Mouse (Mus musculus) MEL (cell line): ENCODE data around the gene Gtf2i. TPM values are rescaled to one million over a fixed set of nuclear protein-coding genes. Genes with fewer than 3 reads are reported as not detected.

Source experiments
- DNase-seq: peaks from one replicate; pipeline ENCODE4 v3.0.0; 2011; ENCODE audit warnings: low read depth, low spot score
- H3K27ac ChIP-seq: 2 replicates; pipeline ENCODE4 v1.5.1; 2012; ENCODE audit warnings: low read depth, mild to moderate bottlenecking, control low read depth, low read length, moderate library complexity; ENCODE audit not compliant: control insufficient read depth
- H3K27me3 ChIP-seq, 2 experiments: fragments of 150-350 bp in 1 of 2; sonication (generic) in 1 of 2; 2 replicates each; pipeline ENCODE4 v1.6.1; 2012; ENCODE audit warnings: low read length in 2 of 2, mild to moderate bottlenecking in 2 of 2, improper control_type of control experiment in 1 of 2, moderate library complexity in 1 of 2; ENCODE audit not compliant: insufficient read depth in 2 of 2, control insufficient read depth in 1 of 2
- H3K36me3 ChIP-seq, 2 experiments: 2 replicates each; pipeline ENCODE4 v1.6.1; 2012 to 2014; ENCODE audit warnings: low read length in 2 of 2, improper control_type of control experiment in 1 of 2, inconsistent platforms in 1 of 2, mild to moderate bottlenecking in 1 of 2; ENCODE audit not compliant: insufficient read depth in 2 of 2, control insufficient read depth in 1 of 2
- H3K4me1 ChIP-seq, 2 experiments: fragments of 150-350 bp in 1 of 2; sonication (generic) in 1 of 2; 2 replicates each; pipeline ENCODE4 v1.6.1; 2012; ENCODE audit warnings: low read length in 2 of 2, improper control_type of control experiment in 1 of 2, mild to moderate bottlenecking in 1 of 2; ENCODE audit not compliant: insufficient read depth in 2 of 2, control insufficient read depth in 1 of 2
- H3K4me3 ChIP-seq, 2 experiments: fragments of 150-350 bp in 1 of 2; sonication (generic) in 1 of 2; 2 replicates each; pipeline ENCODE4 v1.5.1; 2012; ENCODE audit warnings: low read depth in 2 of 2, low read length in 2 of 2, mild to moderate bottlenecking in 2 of 2, moderate library complexity in 2 of 2, control low read depth in 1 of 2, improper control_type of control experiment in 1 of 2; ENCODE audit not compliant: control insufficient read depth in 1 of 2, insufficient read depth in 1 of 2
- H3K79me2 ChIP-seq: 2 replicates; pipeline ENCODE4 v1.6.1; 2012; ENCODE audit warnings: mild to moderate bottlenecking, low read length, moderate library complexity; ENCODE audit not compliant: control insufficient read depth, poor library complexity, insufficient read depth
- H3K9ac ChIP-seq: 2 replicates; pipeline ENCODE4 v1.6.1; 2012; ENCODE audit warnings: low read depth, mild to moderate bottlenecking, control low read depth, low read length, moderate library complexity; ENCODE audit not compliant: control insufficient read depth, poor library complexity, severe bottlenecking
- H3K9me3 ChIP-seq: fragments of 150-350 bp; sonication (generic); replicated peaks from 2 replicates; pipeline ENCODE4 v1.6.1; 2012; ENCODE audit warnings: mild to moderate bottlenecking, low read length, improper control_type of control experiment, moderate library complexity; ENCODE audit not compliant: insufficient read depth
- BHLHE40 ChIP-seq: IDR thresholded peaks from 2 replicates; pipeline ENCODE4 v1.6.1; 2012; ENCODE audit warnings: low read depth, mild to moderate bottlenecking, inconsistent platforms, low read length, improper control_type of control experiment, borderline replicate concordance
- CHD1 ChIP-seq: IDR thresholded peaks from 2 replicates; pipeline ENCODE4 v1.6.1; 2012; ENCODE audit warnings: low read depth, mild to moderate bottlenecking, inconsistent platforms, low read length, improper control_type of control experiment
- CTCF ChIP-seq, 3 experiments: IDR thresholded peaks in 2 of 3; conservative IDR thresholded peaks in 1 of 3; 2 replicates each; pipeline ENCODE4 v1.5.1; 2011 to 2012; ENCODE audit warnings: low read length in 3 of 3, low read depth in 2 of 3, mild to moderate bottlenecking in 2 of 3, improper control_type of control experiment in 1 of 3, inconsistent platforms in 1 of 3, mixed read lengths in 1 of 3, moderate library complexity in 1 of 3; ENCODE audit not compliant: control insufficient read depth in 1 of 3, insufficient read depth in 1 of 3, poor library complexity in 1 of 3, severe bottlenecking in 1 of 3
- E2F4 ChIP-seq: IDR thresholded peaks from 2 replicates; pipeline ENCODE4 v1.6.1; 2011; ENCODE audit warnings: low read depth, low read length, improper control_type of control experiment, borderline replicate concordance
- ELF1 ChIP-seq: IDR thresholded peaks from 2 replicates; pipeline ENCODE4 v1.6.1; 2014; ENCODE audit warnings: low read depth, mild to moderate bottlenecking, inconsistent platforms, low read length, improper control_type of control experiment, moderate library complexity
- EP300 ChIP-seq, 2 experiments: IDR thresholded peaks; 2 replicates each; pipeline ENCODE4 v1.6.1; 2011; ENCODE audit warnings: improper control_type of control experiment in 2 of 2, low read length in 2 of 2, low read depth in 1 of 2, mild to moderate bottlenecking in 1 of 2
- ETS1 ChIP-seq: IDR thresholded peaks from 2 replicates; pipeline ENCODE4 v1.6.1; 2012; ENCODE audit warnings: low read depth, mild to moderate bottlenecking, inconsistent platforms, low read length, improper control_type of control experiment, moderate library complexity
- GABPA ChIP-seq: IDR thresholded peaks from 2 replicates; pipeline ENCODE4 v1.6.1; 2012; ENCODE audit warnings: low read depth, mild to moderate bottlenecking, inconsistent platforms, low read length, improper control_type of control experiment, moderate library complexity
- GATA1 ChIP-seq: IDR thresholded peaks from 2 replicates; pipeline ENCODE4 v1.6.1; 2011; ENCODE audit warnings: low read depth, low read length, improper control_type of control experiment
- JUND ChIP-seq: IDR thresholded peaks from 2 replicates; pipeline ENCODE4 v1.6.1; 2011; ENCODE audit warnings: low read depth, mild to moderate bottlenecking, improper control_type of control experiment, low read length
- MAX ChIP-seq: IDR thresholded peaks from 2 replicates; pipeline ENCODE4 v1.6.1; 2011; ENCODE audit warnings: low read length, improper control_type of control experiment
- MAZ ChIP-seq: IDR thresholded peaks from 2 replicates; pipeline ENCODE4 v1.6.1; 2012; ENCODE audit warnings: low read depth, mild to moderate bottlenecking, inconsistent platforms, low read length, improper control_type of control experiment
- MEF2A ChIP-seq: IDR thresholded peaks from 2 replicates; pipeline ENCODE4 v1.6.1; 2014; ENCODE audit warnings: low read depth, mild to moderate bottlenecking, inconsistent platforms, low read length, improper control_type of control experiment; ENCODE audit not compliant: poor library complexity, insufficient replicate concordance, severe bottlenecking; ENCODE audit errors: extremely low read depth
- MXI1 ChIP-seq: IDR thresholded peaks from 2 replicates; pipeline ENCODE4 v1.6.1; 2011; ENCODE audit warnings: mild to moderate bottlenecking, low read depth, low read length, improper control_type of control experiment
- MYB ChIP-seq: IDR thresholded peaks from 2 replicates; pipeline ENCODE4 v1.6.1; 2011; ENCODE audit warnings: mild to moderate bottlenecking, low read depth, low read length, improper control_type of control experiment
- NRF1 ChIP-seq: IDR thresholded peaks from 2 replicates; pipeline ENCODE4 v1.6.1; 2014; ENCODE audit warnings: low read depth, mild to moderate bottlenecking, inconsistent platforms, low read length, improper control_type of control experiment, moderate library complexity; ENCODE audit not compliant: poor library complexity, insufficient read depth, severe bottlenecking
- POLR2A ChIP-seq, 2 experiments: IDR thresholded peaks; 2 replicates each; pipeline ENCODE4 v1.6.1; 2011 to 2012; ENCODE audit warnings: low read length in 2 of 2, mild to moderate bottlenecking in 2 of 2, control low read depth in 1 of 2, improper control_type of control experiment in 1 of 2, low read depth in 1 of 2, moderate library complexity in 1 of 2; ENCODE audit not compliant: control insufficient read depth in 1 of 2, insufficient read depth in 1 of 2, poor library complexity in 1 of 2
- POLR2AphosphoS2 ChIP-seq: IDR thresholded peaks from 2 replicates; pipeline ENCODE4 v1.6.1; 2011; ENCODE audit warnings: low read length, improper control_type of control experiment
- POLR2AphosphoS5 ChIP-seq: IDR thresholded peaks from 2 replicates; pipeline ENCODE4 v1.6.1; 2012; ENCODE audit warnings: low read depth, borderline replicate concordance, mild to moderate bottlenecking, inconsistent platforms, low read length, moderate library complexity, mixed read lengths
- RAD21 ChIP-seq: IDR thresholded peaks from 2 replicates; pipeline ENCODE4 v1.6.1; 2011; ENCODE audit warnings: mild to moderate bottlenecking, low read depth, low read length, improper control_type of control experiment
- RCOR1 ChIP-seq: IDR thresholded peaks from 2 replicates; pipeline ENCODE4 v1.6.1; 2012; ENCODE audit warnings: low read depth, mild to moderate bottlenecking, inconsistent platforms, low read length, improper control_type of control experiment
- SIN3A ChIP-seq: IDR thresholded peaks from 2 replicates; pipeline ENCODE4 v1.6.1; 2012; ENCODE audit warnings: low read length, improper control_type of control experiment, inconsistent platforms
- SMC3 ChIP-seq: IDR thresholded peaks from 2 replicates; pipeline ENCODE4 v1.6.1; 2011; ENCODE audit warnings: low read depth, low read length, improper control_type of control experiment
- TAL1 ChIP-seq: IDR thresholded peaks from 2 replicates; pipeline ENCODE4 v1.6.1; 2012; ENCODE audit warnings: mild to moderate bottlenecking, inconsistent platforms, low read length, moderate library complexity, mixed read lengths
- TBP ChIP-seq: IDR thresholded peaks from 2 replicates; pipeline ENCODE4 v1.8.0; 2011; ENCODE audit warnings: low read depth, low read length, improper control_type of control experiment
- TCF12 ChIP-seq: IDR thresholded peaks from 2 replicates; pipeline ENCODE4 v1.6.1; 2014; ENCODE audit warnings: low read depth, mild to moderate bottlenecking, inconsistent platforms, low read length, improper control_type of control experiment, moderate library complexity
- USF2 ChIP-seq, 2 experiments: IDR thresholded peaks; 2 replicates each; pipeline ENCODE4 v1.6.1; 2011 to 2012; ENCODE audit warnings: improper control_type of control experiment in 2 of 2, low read length in 2 of 2, borderline replicate concordance in 1 of 2, inconsistent platforms in 1 of 2, low read depth in 1 of 2, mild to moderate bottlenecking in 1 of 2; ENCODE audit not compliant: insufficient read depth in 1 of 2
- ZC3H11A ChIP-seq: IDR thresholded peaks from 2 replicates; pipeline ENCODE4 v1.6.1; 2012; ENCODE audit warnings: low read depth, mild to moderate bottlenecking, inconsistent platforms, low read length, improper control_type of control experiment
- ZKSCAN1 ChIP-seq: IDR thresholded peaks from 2 replicates; pipeline ENCODE4 v1.6.1; 2012; ENCODE audit warnings: low read depth, mild to moderate bottlenecking, inconsistent platforms, low read length, improper control_type of control experiment, moderate library complexity
- ZMIZ1 ChIP-seq: IDR thresholded peaks from 2 replicates; pipeline ENCODE4 v1.6.1; 2012; ENCODE audit warnings: low read depth, mild to moderate bottlenecking, inconsistent platforms, low read length, improper control_type of control experiment, moderate library complexity
- polyA plus RNA-seq, 2 experiments: library from polyadenylated mRNA; stranded (reverse) in 1 of 2; unstranded in 1 of 2; fragments of >175 nt in 1 of 2; fragments of >200 nt in 1 of 2; gene quantifications; 2 replicates each; pipeline versions ENCODE4 v1.2.1 to v1.2.4; 2012; ENCODE audit warnings: low replicate concordance in 2 of 2, low read depth in 1 of 2; ENCODE audit not compliant: insufficient read length in 2 of 2, insufficient read depth in 1 of 2, missing spikeins in 1 of 2
- total RNA-seq: library from RNA; depleted of rRNA; stranded (reverse); fragments of 300-350 nt; gene quantifications from 2 replicates; pipeline ENCODE4 v1.2.3, GENCODE M21; 2012

Gene Gtf2i
- total and polyA plus RNA-seq, 3 experiments, result 46.7 to 151 (median 128) TPM

GRCm38 (mm10) chr5:134282076-134282475, 32.5 kb downstream of the Gtf2i start:
- H3K27me3 ChIP-seq, result no peaks in the 10 kb centered on the region
- no peak overlapping the region for H3K4me3 ChIP-seq
- H3K4me1 ChIP-seq, result no peaks in the 10 kb centered on the region
- H3K9me3 ChIP-seq, result no peaks in the 10 kb centered on the region
- H3K79me2 ChIP-seq, result no peaks in the 10 kb centered on the region
- no peak overlapping the region for H3K9ac ChIP-seq
- no peak for TF ChIP-seq POLR2A (IDR thresholded peaks at IDR 0.05; ENCODE audit: control insufficient read depth in 1 of 2, insufficient read depth in 1 of 2, low read depth in 1 of 2, low read length in 2 of 2, poor library complexity in 1 of 2)
- TF ChIP-seq NRF1, result no peak
- no peak for TF ChIP-seq ZC3H11A
- no peak for TF ChIP-seq MYB
- no peak for TF ChIP-seq CHD1
- TF ChIP-seq EP300 (IDR thresholded peaks at IDR 0.05; ENCODE audit: low read depth in 1 of 2, low read length in 2 of 2), result no peak
- no peak for TF ChIP-seq POLR2AphosphoS2
- TF ChIP-seq TCF12, result no peak
- no peak for TF ChIP-seq SMC3
- TF ChIP-seq MAZ, result no peak
- TF ChIP-seq GATA1, result no peak
- no peak for TF ChIP-seq TBP
- TF ChIP-seq TAL1, result no peak
- TF ChIP-seq POLR2AphosphoS5, result no peak
- TF ChIP-seq E2F4, result no peak
- TF ChIP-seq RCOR1, result no peak
- TF ChIP-seq BHLHE40, result no peak
- DNase-seq, result no peak
- no peak overlapping the region for H3K27ac ChIP-seq
- peaks cover 0 to 15% of the 10 kb centered on the region in 2 experiments; a peak in 2 of 4 replicates for H3K36me3 ChIP-seq

GRCm38 (mm10) chr5:134279371-134279770, 35.2 kb downstream of the Gtf2i start:
- H3K4me3 ChIP-seq, result no peak overlapping the region
- no peak overlapping the region for H3K9ac ChIP-seq
- H3K4me1 ChIP-seq, result 0 out of 4 replicates have a peak, but pooled peaks cover 0 to 3% of the 10 kb centered on the region in 2 experiments
- no peak overlapping the region for H3K27ac ChIP-seq
- H3K36me3 ChIP-seq, result peaks cover 6 to 13% of the 10 kb centered on the region in 2 experiments
- TF ChIP-seq ZMIZ1 (no peak), MXI1 (no peak), USF2 (IDR thresholded peaks at IDR 0.05; ENCODE audit: borderline replicate concordance in 1 of 2, insufficient read depth in 1 of 2, low read depth in 1 of 2, low read length in 2 of 2) (no peak), JUND (no peak), RAD21 (no peak), SIN3A (no peak), SMC3 (no peak), ETS1 (no peak), GABPA (no peak), TAL1 (no peak), POLR2A (IDR thresholded peaks at IDR 0.05; ENCODE audit: control insufficient read depth in 1 of 2, insufficient read depth in 1 of 2, low read depth in 1 of 2, low read length in 2 of 2, poor library complexity in 1 of 2) (no peak), POLR2AphosphoS5 (no peak), TBP (no peak), MAZ (no peak), CTCF (IDR thresholded peaks at IDR 0.05 in 2 of 3, conservative IDR thresholded peaks at IDR 0.05 in 1 of 3; ENCODE audit: control insufficient read depth in 1 of 3, insufficient read depth in 1 of 3, low read depth in 2 of 3, low read length in 3 of 3, poor library complexity in 1 of 3, severe bottlenecking in 1 of 3) (no peak), ZKSCAN1 (no peak), ELF1 (no peak), MEF2A (no peak), MAX (no peak), BHLHE40 (no peak)
- no peak for DNase-seq
- H3K27me3 ChIP-seq, result no peaks in the 10 kb centered on the region
- no peaks in the 10 kb centered on the region for H3K79me2 ChIP-seq
- no peaks in the 10 kb centered on the region for H3K9me3 ChIP-seq
